Mouse (Mus musculus) bone marrow macrophage, adult 2 months (primary cell): ENCODE measurements around the gene Arih2.

Source experiments
- CTCF ChIP-seq: IDR thresholded peaks from 2 replicates; pipeline ENCODE4 v1.5.1; 2012; ENCODE audit warnings: low read depth, mild to moderate bottlenecking, low read length, moderate library complexity
- POLR2A ChIP-seq: IDR thresholded peaks from 2 replicates; pipeline ENCODE4 v1.6.1; 2012; ENCODE audit warnings: mild to moderate bottlenecking, low read depth, low read length, borderline replicate concordance

DNA sequence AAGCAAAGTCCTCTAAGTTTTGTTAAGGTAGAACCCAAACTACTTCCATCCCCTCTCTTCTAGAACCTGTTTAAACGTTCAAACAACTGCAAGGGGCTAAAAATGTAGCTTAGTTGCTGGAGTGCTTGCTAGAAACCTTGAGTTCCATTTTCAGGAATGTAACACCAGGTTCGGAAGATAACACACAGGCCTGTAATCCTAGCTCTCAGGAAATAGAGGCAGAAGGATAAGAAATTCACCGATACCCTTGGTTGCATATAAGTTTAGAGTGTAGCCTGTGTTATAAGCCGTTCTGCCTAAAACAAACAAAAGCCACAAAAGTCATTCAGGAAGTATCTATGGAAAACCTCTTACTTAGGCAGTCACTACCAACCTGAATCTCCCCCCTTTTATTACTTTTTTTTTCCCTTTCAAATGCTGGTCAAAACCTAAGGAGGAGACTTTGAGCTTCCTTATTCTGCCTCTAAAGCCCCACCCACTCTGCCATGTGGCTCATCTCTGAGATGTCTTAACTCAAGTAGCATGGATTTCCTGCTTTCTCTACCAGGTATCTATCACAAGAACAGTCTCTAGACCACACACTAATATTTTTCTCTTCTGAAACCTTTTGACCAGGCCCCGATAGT lies 17.4 kb downstream of the Arih2 start:
- no peak for TF ChIP-seq POLR2A
- no peak for TF ChIP-seq CTCF
